Mouse (Mus musculus): ENCODE results near the gene Tle4.

DNA sequence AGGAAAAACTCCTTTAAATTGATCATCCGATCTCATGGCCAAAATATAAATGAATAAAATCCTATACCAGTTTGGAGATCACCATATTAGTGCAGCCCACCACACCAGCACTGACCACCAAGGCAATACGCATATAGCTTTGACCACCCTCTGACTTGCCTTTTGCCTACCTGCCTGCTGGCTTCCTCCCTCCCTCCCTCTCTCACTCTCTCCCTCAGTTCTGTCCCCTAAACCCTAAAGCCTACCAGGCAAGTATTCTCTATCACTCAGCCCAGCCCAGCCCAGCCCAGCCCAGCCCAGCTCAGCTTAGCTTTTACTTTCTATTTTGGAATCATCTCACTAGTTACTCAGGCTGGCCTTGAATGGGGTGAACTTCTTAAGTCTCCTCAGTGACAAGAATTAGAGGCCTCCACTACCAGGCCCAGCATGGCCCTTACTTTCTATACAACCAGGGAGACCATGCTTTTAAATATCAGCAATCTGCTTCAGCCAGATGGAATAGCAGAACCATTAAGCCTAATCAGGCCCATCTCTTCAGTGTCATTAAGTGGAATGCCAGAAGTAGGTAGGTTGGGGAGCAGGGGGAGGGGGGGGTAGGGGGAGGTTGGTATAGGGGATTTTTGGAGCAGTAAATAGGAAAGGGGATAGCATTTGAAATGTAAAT lies 91.8 kb downstream of the Tle4 start:
- TF ChIP-seq CTCF (IDR thresholded peaks at IDR 0.05; ENCODE audit: insufficient read depth, low read length): no peak
- TF ChIP-seq POLR2A (IDR thresholded peaks at IDR 0.05; ENCODE audit: borderline replicate concordance, extremely low read depth, low read depth, low read length): no peak

Measured in lung, adult 2 months (tissue).